Comparison of ENCODE assay signal across 8 mouse cellular contexts in the genomic region with DNA sequence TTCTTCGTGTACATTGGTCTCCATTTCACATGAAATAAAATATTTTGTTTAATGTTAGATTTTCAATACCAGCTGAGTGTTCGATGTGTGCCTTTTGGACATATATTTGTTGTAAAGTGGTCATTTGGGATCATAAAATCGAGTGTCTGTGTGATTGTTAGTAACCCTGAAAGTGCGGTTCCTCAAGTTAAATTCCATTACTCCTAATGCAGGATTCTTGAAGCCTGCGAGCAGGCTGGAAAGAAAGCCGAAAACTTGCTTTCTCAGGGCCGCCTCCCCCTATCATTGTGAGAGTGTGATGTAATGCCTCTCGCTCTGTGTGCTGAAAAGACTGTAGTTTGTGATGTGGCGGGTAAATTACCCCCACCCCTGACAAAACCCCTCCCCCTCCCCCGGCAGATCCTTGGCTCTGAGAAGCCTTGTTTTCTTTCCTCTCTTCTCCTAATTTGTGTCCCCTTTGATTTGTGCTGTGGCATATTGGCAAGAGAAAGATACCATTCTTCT.
A peak's percentile ranks its signal among the peaks of the same experiment; 100 is the strongest.
DNase-seq lines count a peak whose midpoint lies in the region; ATAC-seq and TF ChIP-seq lines count a peak whose summit lies in the region.

No protein-coding gene starts in this region.

- no peaks in the 10 kb centered on the region for H3K36me3 ChIP-seq in ES-E14 (ENCODE audit: control insufficient read depth, insufficient read depth, low read length, poor library complexity, severe bottlenecking)
- no peaks in the 10 kb centered on the region for H3K36me3 ChIP-seq in kidney, embryonic 15.5 days
- H3K36me3 ChIP-seq in liver, postnatal 0 days (replicated peaks; ENCODE audit: insufficient read depth, low read length) = no peaks in the 10 kb centered on the region

- in situ Hi-C loops in ES-E14 (cut with MboI; ENCODE audit: low sequenced_read_pairs in 2 of 2, unreplicated experiment in 2 of 2) = no loop called here

- no peaks in the 10 kb centered on the region for H3K27me3 ChIP-seq in kidney, embryonic 15.5 days
- H3K27me3 ChIP-seq in liver, postnatal 0 days (ENCODE audit: insufficient read depth, low read length) = no peaks in the 10 kb centered on the region

- peak overlapping the region; percentile 68 for H3K4me2 ChIP-seq in kidney, embryonic 15.5 days
- H3K4me2 ChIP-seq in liver, postnatal 0 days (ENCODE audit: low read depth, low read length) = peak overlapping the region; percentile 79

- peak overlapping the region; percentile 75 to 82 for H3K4me3 ChIP-seq in ES-E14 (ENCODE audit: insufficient read depth in 1 of 2, low read depth in 1 of 2, low read length in 2 of 2, poor library complexity in 1 of 2, severe bottlenecking in 1 of 2)
- peak overlapping the region; percentile 60 for H3K4me3 ChIP-seq in kidney, embryonic 15.5 days (replicated peaks)
- H3K4me3 ChIP-seq in liver, postnatal 0 days (ENCODE audit: low read depth, low read length) = peak overlapping the region; percentile 62
- H3K4me3 ChIP-seq in olfactory bulb, adult 2 months (ENCODE audit: insufficient read depth, low read depth, low read length) = peak overlapping the region; percentile 51

- no peak for TF ChIP-seq CTCF in liver, postnatal 0 days (IDR thresholded peaks at IDR 0.05; ENCODE audit: low read depth)
- no peak for TF ChIP-seq CTCF in olfactory bulb, adult 2 months (IDR thresholded peaks at IDR 0.05; ENCODE audit: insufficient read depth, low read depth, low read length)

- peak; percentile 43 for ATAC-seq in granulocyte monocyte progenitor cell, adult 5-6 weeks (replicated peaks; ENCODE audit: poor library complexity, severe bottlenecking)
- no peak; the same call in 1 of the 2 replicates for ATAC-seq in kidney, embryonic 15.5 days (replicated peaks; ENCODE audit: low FRiP score)
- ATAC-seq in liver, postnatal 0 days = peak; percentile 42

- H3K27ac ChIP-seq in ES-E14 (ENCODE audit: insufficient read depth, low read depth, low read length, poor library complexity, severe bottlenecking) = no peak overlapping the region
- H3K27ac ChIP-seq in kidney, embryonic 15.5 days = peak overlapping the region; percentile 90
- H3K27ac ChIP-seq in liver, postnatal 0 days (ENCODE audit: low read depth) = peak overlapping the region; percentile 83
- H3K27ac ChIP-seq in olfactory bulb, adult 2 months (ENCODE audit: insufficient read depth, low read depth, low read length) = 0 out of 2 replicates have a peak overlapping the region, but pooled peaks have one; percentile 75

- no peak for TF ChIP-seq EP300 in liver, postnatal 0 days (IDR thresholded peaks at IDR 0.05; ENCODE audit: low read depth)

- peak; percentile 18 for DNase-seq in 3134 (ENCODE audit: extremely low read depth, insufficient read length, low spot score)
- DNase-seq in ES-E14 (ENCODE audit: low read depth, low spot score) = no peak
- DNase-seq in cerebellum, postnatal 14 days = peak; percentile 62 to 69
- peak; percentile 62 for DNase-seq in liver, postnatal 0 days
- DNase-seq in urinary bladder, adult 18-20 months (ENCODE audit: low spot score in 2 of 2) = no peak

- TF ChIP-seq POLR2A in olfactory bulb, adult 2 months (IDR thresholded peaks at IDR 0.05; ENCODE audit: insufficient read depth, low read depth, low read length) = no peak

- H3K9ac ChIP-seq in ES-E14 (ENCODE audit: insufficient read depth, low read depth, low read length, poor library complexity, severe bottlenecking) = no peak overlapping the region; the same call in 1 of the 2 replicates
- H3K9ac ChIP-seq in kidney, embryonic 15.5 days = peak overlapping the region; percentile 61
- peak overlapping the region; percentile 66 for H3K9ac ChIP-seq in liver, postnatal 0 days (replicated peaks)

- peaks cover 2% of the 10 kb centered on the region in 2 experiments; a peak in 2 of 4 replicates for H3K4me1 ChIP-seq in ES-E14 (ENCODE audit: control insufficient read depth in 2 of 2, insufficient read depth in 2 of 2, low read length in 2 of 2, poor library complexity in 1 of 2)
- peaks cover 42% of the 10 kb centered on the region for H3K4me1 ChIP-seq in kidney, embryonic 15.5 days
- peaks cover 33% of the 10 kb centered on the region for H3K4me1 ChIP-seq in liver, postnatal 0 days (ENCODE audit: insufficient read depth)
- H3K4me1 ChIP-seq in olfactory bulb, adult 2 months (ENCODE audit: control insufficient read depth, insufficient read depth, low read length) = peaks cover 10% of the 10 kb centered on the region

- WGBS in kidney, embryonic 15.5 days = 1% methylated on average over 10 of the region's 10 CpGs
- WGBS in liver, postnatal 0 days (ENCODE audit: insufficient replicate concordance) = under 1% methylated on average over 10 of the region's 10 CpGs
- 2% methylated on average over 10 of the region's 10 CpGs for whole genome bisulfite sequencing in olfactory bulb, adult 2 months

- H3K9me3 ChIP-seq in ES-E14 (ENCODE audit: control insufficient read depth, insufficient read depth, low read depth, low read length) = no peaks in the 10 kb centered on the region
- H3K9me3 ChIP-seq in kidney, embryonic 15.5 days (replicated peaks) = no peaks in the 10 kb centered on the region
- H3K9me3 ChIP-seq in liver, postnatal 0 days (ENCODE audit: low read length) = no peaks in the 10 kb centered on the region

TF ChIP-seq in ES-E14, 5 proteins besides CTCF, POLR2A, EP300 and RAD21:
- TF ChIP-seq HCFC1 (IDR thresholded peaks at IDR 0.05; ENCODE audit: borderline replicate concordance, insufficient read depth, low read length) = no peak
- TF ChIP-seq ZNF384 (IDR thresholded peaks at IDR 0.05; ENCODE audit: low read depth, low read length) = no peak
- no peak for TF ChIP-seq ZC3H11A (IDR thresholded peaks at IDR 0.05; ENCODE audit: borderline replicate concordance, low read depth, low read length)
- TF ChIP-seq CHD2 (IDR thresholded peaks at IDR 0.05; ENCODE audit: low read depth, low read length) = no peak
- no peak for TF ChIP-seq MAFK (IDR thresholded peaks at IDR 0.05; ENCODE audit: insufficient read depth, low read depth, low read length)

Comparison
In these comparisons a context has a peak if more than half of its experiments do, and no peak if none do; other contexts are left out.
1. DNase-seq: peak in 3134 (single experiment), cerebellum, postnatal 14 days (2 of 2) and liver, postnatal 0 days (single experiment); none in ES-E14 (single experiment) and urinary bladder, adult 18-20 months (0 of 2).
2. Peak in every context shown above with its lines, with median percentiles within 50 percentile points of each other: H3K4me3 ChIP-seq.